Mouse (Mus musculus) forebrain, postnatal 0 days (tissue): ENCODE measurements around the gene Slc44a5. TPM values are rescaled to one million over a fixed set of nuclear protein-coding genes. Genes with fewer than 3 reads are reported as not detected.
A peak's percentile ranks its signal among the peaks of the same experiment; 100 is the strongest.
"Not testable (repeated sequence)": the region's sequence is repeated elsewhere in the genome, so short reads cannot be mapped to it uniquely, and the experiment has no call there.

ENCODE experiments used
- ATAC-seq: fragments of 200-750 bp; cut with Nextera tagmentation; 2 replicates; pipeline ENCODE4 v1.8.0; 2017; ENCODE audit warnings: mild to moderate bottlenecking, moderate library complexity
- DNase-seq: peaks from one replicate; pipeline ENCODE4 v3.0.0-alpha.2; 2015
- H3K27ac ChIP-seq: fragments of 300-500 bp; sonication (generic); 2 replicates; pipeline ENCODE4 v1.5.1; 2014; ENCODE audit warnings: low read depth, mild to moderate bottlenecking, antibody characterized with exemption, low read length, moderate library complexity, mixed read lengths
- H3K27me3 ChIP-seq: fragments of 300-500 bp; sonication (generic); 2 replicates; pipeline ENCODE4 v1.6.1; 2014; ENCODE audit warnings: mild to moderate bottlenecking, low read length, mixed read lengths; ENCODE audit not compliant: insufficient read depth
- H3K36me3 ChIP-seq: fragments of 300-500 bp; sonication (generic); 2 replicates; pipeline ENCODE4 v1.6.1; 2014; ENCODE audit warnings: mild to moderate bottlenecking, moderate library complexity; ENCODE audit not compliant: insufficient read depth
- H3K4me1 ChIP-seq: fragments of 300-500 bp; sonication (generic); 2 replicates; pipeline ENCODE4 v1.6.1; 2014; ENCODE audit warnings: antibody characterized with exemption; ENCODE audit not compliant: insufficient read depth
- H3K4me2 ChIP-seq: fragments of 300-500 bp; sonication (generic); 2 replicates; pipeline ENCODE4 v1.6.1; 2014; ENCODE audit warnings: low read depth, mild to moderate bottlenecking, moderate library complexity
- H3K4me3 ChIP-seq: fragments of 300-500 bp; sonication (generic); 2 replicates; pipeline ENCODE4 v1.5.1; 2014; ENCODE audit warnings: low read depth, low read length, mixed read lengths
- H3K9ac ChIP-seq: fragments of 300-500 bp; sonication (generic); 2 replicates; pipeline ENCODE4 v1.6.1; 2014; ENCODE audit warnings: mild to moderate bottlenecking
- H3K9me3 ChIP-seq: fragments of 300-500 bp; sonication (generic); 2 replicates; pipeline ENCODE4 v1.6.1; 2016; ENCODE audit warnings: low read length
- CTCF ChIP-seq: sonication (generic); IDR thresholded peaks from 2 replicates; pipeline ENCODE4 v1.5.1; 2016; ENCODE audit warnings: antibody characterized with exemption, control low read depth, low read depth
- WGBS: fragments of 180-500 bp; shearing (Covaris S2); extraction: QIAGEN DNeasy Blood & Tissue Kit; methylation state at CpG from one replicate; pipeline ENCODE4 v1.1.7; 2014; 5-methylcytosine and 5-hydroxymethylcytosine counted together
- polyA plus RNA-seq: library from polyadenylated mRNA; unstranded; fragments of >200 nt; fragmentation: Nextera tagmentation; extraction: Ambion mirVana; gene quantifications from 2 replicates; pipeline ENCODE4 v1.2.1, GENCODE M21; 2015
- total RNA-seq: library from RNA; depleted of rRNA; stranded (reverse); fragments of >200 nt; gene quantifications from 2 replicates; pipeline ENCODE4 v1.2.3, GENCODE M21; 2014

The Slc44a5 gene
- total and polyA plus RNA-seq, 2 experiments from 2014 or later = 8.4 to 39.5 TPM

DNA sequence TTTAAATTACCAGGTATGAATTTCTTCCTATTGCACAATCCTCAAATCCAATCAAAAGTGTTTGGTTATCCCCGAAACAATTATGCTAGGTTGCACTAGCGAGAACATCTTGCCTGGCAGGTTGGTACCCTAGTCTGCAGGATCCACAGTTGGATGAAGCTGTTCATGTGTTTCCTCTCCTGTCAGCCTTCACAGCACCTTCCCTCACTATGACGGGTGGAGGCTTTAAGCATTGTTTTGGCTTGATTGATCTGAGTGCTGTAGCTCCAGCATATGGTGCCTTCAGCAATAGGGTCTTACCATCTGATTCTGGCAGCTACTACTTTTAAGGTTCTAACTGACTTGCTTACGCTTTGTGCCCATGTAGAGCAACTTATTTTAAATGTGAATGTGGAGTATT is 176.5 kb downstream of the Slc44a5 start:
- WGBS = 59% methylated on average over 4 of the region's 4 CpGs
- no peak for TF ChIP-seq CTCF
- no peak overlapping the region for H3K9ac ChIP-seq

DNA sequence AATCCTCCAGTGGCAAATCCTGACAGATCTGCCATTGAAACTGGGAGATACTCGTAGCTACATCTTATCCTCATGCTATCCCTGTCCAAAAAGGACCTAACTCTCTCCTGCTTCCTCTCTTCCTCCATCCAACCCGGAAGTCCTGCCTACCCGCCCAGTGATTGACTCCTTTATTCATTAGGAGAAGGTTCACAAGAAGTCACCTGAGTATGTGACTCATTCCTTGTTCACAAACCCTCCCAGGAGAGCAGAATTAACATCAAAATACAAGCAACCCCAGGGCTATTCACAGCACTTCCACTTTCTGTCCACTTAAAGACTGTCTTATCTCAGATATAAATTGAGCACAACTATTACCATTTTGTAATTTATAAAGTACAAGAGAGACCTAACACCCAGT is 180.3 kb downstream of the Slc44a5 start:
- H3K9me3 ChIP-seq, ATAC-seq, H3K4me2 ChIP-seq, H3K27ac ChIP-seq, H3K4me1 ChIP-seq, DNase-seq, H3K9ac ChIP-seq, H3K36me3 ChIP-seq, H3K27me3 ChIP-seq, H3K4me3 ChIP-seq: not testable (repeated sequence)
- 82% methylated on average over 3 of the region's 3 CpGs for WGBS

More for the DNA sequence above, 176.5 kb downstream of the Slc44a5 start:
- Histone ChIP-seq H3K4me3 (no peak overlapping the region), H3K4me2 (no peak overlapping the region), H3K27me3 (no peaks in the 10 kb centered on the region), H3K4me1 (no peaks in the 10 kb centered on the region), H3K9me3 (no peaks in the 10 kb centered on the region), H3K36me3 (no peaks in the 10 kb centered on the region), H3K27ac (no peak overlapping the region)
- ATAC-seq (peak; percentile 63), DNase-seq (no peak)

DNA sequence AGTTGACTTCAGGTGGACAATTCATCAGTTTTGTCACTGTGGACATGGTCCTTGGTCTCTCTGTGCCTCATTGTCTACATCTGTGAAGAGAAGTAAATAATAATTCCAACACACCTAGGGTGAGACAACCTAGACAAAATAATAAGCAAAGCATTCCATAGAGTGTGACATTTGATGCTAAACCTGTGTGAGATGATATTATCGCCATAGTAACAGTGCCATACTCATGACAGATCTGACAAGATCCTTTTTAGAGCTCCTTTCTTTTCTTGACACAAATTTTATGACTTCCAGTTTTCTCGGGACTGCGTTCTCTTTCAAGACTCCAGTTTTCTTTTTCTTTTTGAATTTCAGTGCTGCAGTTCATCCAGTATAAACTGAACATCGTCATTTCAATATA is 192.6 kb downstream of the Slc44a5 start:
- no peak for TF ChIP-seq CTCF

DNA sequence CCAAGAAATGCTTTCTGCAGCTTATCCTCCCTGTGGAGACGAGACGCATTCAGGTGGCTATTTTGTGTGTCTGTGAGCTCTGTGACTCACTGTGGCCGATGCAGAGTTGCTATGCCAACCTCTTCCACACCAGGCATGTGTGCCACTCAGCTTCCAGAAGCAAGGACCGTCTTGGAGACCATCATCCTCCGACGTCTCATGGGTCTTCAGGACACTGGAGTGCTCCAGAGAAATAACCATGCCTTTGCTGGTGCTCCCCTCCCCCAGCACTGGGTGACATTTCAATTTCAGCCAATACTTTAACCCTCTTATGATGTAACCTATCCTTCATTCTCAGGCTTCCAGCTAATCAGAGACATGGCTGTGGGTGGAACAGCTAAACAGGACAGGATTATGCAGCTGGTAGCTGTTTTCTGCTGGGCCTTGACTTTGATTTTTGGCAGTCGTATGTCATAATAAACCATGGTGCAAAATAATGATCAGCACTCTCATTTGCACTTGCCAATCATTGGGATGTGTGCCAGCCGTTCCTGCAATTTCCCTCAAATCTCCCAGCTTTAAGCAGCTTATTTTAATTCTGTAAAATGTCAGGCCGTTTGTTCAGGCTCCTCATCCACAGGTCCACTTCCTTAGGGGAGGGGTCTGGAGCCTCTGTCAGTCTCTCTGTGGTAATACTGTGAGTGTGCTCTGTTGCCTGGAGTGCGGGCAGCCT is 198.8 kb downstream of the Slc44a5 start:
- 13% methylated on average over 10 of the region's 10 CpGs for WGBS
- Histone ChIP-seq H3K36me3 (no peaks in the 10 kb centered on the region), H3K4me1 (peaks cover 8% of the 10 kb centered on the region; the same call in 1 of the 2 replicates), H3K4me3 (no peak overlapping the region), H3K27me3 (no peaks in the 10 kb centered on the region), H3K4me2 (no peak overlapping the region), H3K9me3 (no peaks in the 10 kb centered on the region), H3K27ac (peak overlapping the region; percentile 62), H3K9ac (no peak overlapping the region)
- ATAC-seq = peak; percentile 89
- no peak for TF ChIP-seq CTCF
- peak; percentile 78 for DNase-seq

More for the DNA sequence above, 192.6 kb downstream of the Slc44a5 start:
- Histone ChIP-seq H3K9me3 (no peaks in the 10 kb centered on the region), H3K27me3 (no peaks in the 10 kb centered on the region), H3K36me3 (no peaks in the 10 kb centered on the region), H3K9ac (no peak overlapping the region), H3K27ac (0 out of 2 replicates have a peak overlapping the region, but pooled peaks have one; percentile 30), H3K4me2 (no peak overlapping the region), H3K4me3 (no peak overlapping the region), H3K4me1 (peaks cover 3% of the 10 kb centered on the region; the same call in 1 of the 2 replicates)
- DNase-seq (no peak), ATAC-seq (peak; percentile 82)
- WGBS = 69% methylated on average over 4 of the region's 4 CpGs

DNA sequence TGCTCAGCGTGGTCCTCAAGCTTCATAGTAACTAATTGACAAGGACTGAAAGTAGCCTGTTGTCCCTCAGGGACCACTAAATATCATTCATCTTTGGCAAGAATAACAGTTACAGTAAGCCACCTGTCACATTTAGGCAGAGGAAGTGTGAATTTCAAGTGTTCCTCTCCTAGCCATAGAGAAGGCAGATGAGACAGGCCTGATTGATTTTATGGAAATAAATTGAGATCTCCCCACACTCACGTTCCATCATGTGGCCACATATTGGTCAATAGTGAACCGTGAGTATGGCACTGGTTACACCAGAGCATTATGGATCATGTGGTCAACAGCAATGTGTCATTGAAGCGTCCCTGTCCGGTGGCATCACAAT is 199.3 kb downstream of the Slc44a5 start:
- no peaks in the 10 kb centered on the region for H3K9me3 ChIP-seq
- H3K9ac ChIP-seq = no peak overlapping the region

DNA sequence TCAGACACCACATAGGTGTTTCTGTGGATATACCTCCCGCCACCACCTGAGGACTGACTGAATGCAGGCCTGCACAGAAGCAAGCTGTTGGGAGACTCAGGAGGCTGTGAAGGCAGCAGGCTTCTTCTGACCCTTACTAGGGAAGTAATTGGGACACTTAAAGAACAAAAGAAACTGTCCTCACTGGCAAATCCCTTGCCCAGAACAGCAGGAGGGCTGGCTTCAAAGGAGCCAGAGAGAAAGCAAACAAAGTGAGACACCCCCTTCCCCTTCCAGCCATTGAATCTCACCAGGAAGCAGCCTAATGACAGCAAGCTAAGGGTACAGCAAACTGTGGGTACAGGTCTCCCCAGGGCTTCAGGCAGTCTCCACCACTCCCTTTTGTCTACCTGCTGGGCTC is 200.3 kb downstream of the Slc44a5 start:
- Histone ChIP-seq H3K9me3 (no peaks in the 10 kb centered on the region), H3K9ac (no peak overlapping the region), H3K4me2 (no peak overlapping the region), H3K4me1 (peaks cover 8% of the 10 kb centered on the region; the same call in 1 of the 2 replicates), H3K27ac (no peak overlapping the region), H3K4me3 (no peak overlapping the region), H3K27me3 (no peaks in the 10 kb centered on the region), H3K36me3 (no peaks in the 10 kb centered on the region)
- no peak for TF ChIP-seq CTCF
- DNase-seq (no peak), ATAC-seq (no peak)
- WGBS = 37% methylated on average over 1 of the region's 1 CpGs

More for the DNA sequence above, 199.3 kb downstream of the Slc44a5 start:
- H3K4me1 ChIP-seq = peaks cover 8% of the 10 kb centered on the region; the same call in 1 of the 2 replicates
- H3K36me3 ChIP-seq = no peaks in the 10 kb centered on the region
- peak overlapping the region; percentile 62; the same call in 1 of the 2 replicates for H3K27ac ChIP-seq
- H3K4me2 ChIP-seq = no peak overlapping the region
- H3K4me3 ChIP-seq = no peak overlapping the region
- no peaks in the 10 kb centered on the region for H3K27me3 ChIP-seq
- WGBS = 64% methylated on average over 5 of the region's 5 CpGs
- DNase-seq (no peak), ATAC-seq (no peak)
- TF ChIP-seq CTCF = no peak

DNA sequence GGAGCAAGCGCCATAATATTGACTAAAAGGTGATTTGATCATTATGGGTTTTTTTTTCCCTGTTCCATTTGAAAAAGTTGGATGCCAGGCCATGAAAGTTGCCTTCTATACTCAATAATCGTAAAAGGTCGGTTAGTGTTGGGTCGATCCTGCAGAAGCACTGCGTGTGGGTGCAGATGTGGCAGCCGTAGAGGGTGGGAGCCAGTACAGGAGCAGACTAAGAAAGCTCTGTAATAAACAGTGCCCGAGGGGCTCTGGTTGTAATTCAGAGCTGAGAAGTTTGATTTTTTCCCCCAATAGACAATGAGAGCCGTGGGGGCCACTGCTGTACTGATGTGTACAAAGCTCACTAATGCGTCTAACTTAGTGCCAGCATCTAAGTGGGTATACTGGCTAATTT is 200.8 kb downstream of the Slc44a5 start:
- H3K4me1 ChIP-seq = peaks cover 8% of the 10 kb centered on the region; the same call in 1 of the 2 replicates
- ATAC-seq (no peak), DNase-seq (no peak)
- H3K9me3 ChIP-seq = no peaks in the 10 kb centered on the region
- H3K4me3 ChIP-seq = no peak overlapping the region
- 43% methylated on average over 9 of the region's 9 CpGs for WGBS
- no peak for TF ChIP-seq CTCF
- no peaks in the 10 kb centered on the region for H3K36me3 ChIP-seq
- H3K4me2 ChIP-seq = no peak overlapping the region
- no peak overlapping the region for H3K9ac ChIP-seq
- H3K27ac ChIP-seq = no peak overlapping the region
- H3K27me3 ChIP-seq = no peaks in the 10 kb centered on the region
